Mouse (Mus musculus): ENCODE measurements around the gene Trim65.

DNA sequence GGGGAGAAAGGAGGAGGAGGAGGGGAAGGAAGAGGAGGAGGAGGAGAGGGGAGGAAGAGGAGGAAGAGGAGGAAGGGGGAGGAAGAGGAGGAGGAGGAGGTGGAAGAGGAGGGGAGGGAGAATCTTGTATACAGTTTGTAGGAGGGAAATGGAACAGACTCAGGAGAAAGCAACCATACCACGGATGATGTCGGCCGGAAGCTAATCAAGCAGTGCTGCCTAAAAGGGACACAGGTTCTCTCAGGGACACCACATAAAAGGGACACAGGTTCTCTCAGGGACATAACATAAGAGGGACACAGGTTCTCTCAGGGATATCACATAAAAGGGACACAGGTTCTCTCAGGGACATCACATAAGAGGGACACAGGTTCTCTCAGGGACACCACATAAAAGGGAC, 38.3 kb upstream of the Trim65 start:
- no peak for TF ChIP-seq CTCF (IDR thresholded peaks at IDR 0.05; ENCODE audit: borderline replicate concordance, insufficient read depth, low read length)
- TF ChIP-seq POLR2A (IDR thresholded peaks at IDR 0.05; ENCODE audit: low read depth, low read length), result no peak
